Mouse (Mus musculus) kidney, adult 8-10 months (tissue): ENCODE measurements around the gene Piezo1.

Experiments used
- DNase-seq, 2 experiments: peaks; one replicate each; pipeline ENCODE4 v3.0.0; 2022

Piezo1 gene

GRCm38 (mm10) chr8:122544138-122544537 is 7.0 kb downstream of the Piezo1 start:
- no peak for DNase-seq

GRCm38 (mm10) chr8:122538310-122539076 is 12.6 kb downstream of the Piezo1 start:
- DNase-seq = no peak

- no peak for DNase-seq
Measured at GRCm38 (mm10) chr8:122537812-122538211, 13.3 kb downstream of the Piezo1 start.

GRCm38 (mm10) chr8:122537033-122537432 is 14.1 kb downstream of the Piezo1 start:
- DNase-seq = peak; percentile 51 to 60

GRCm38 (mm10) chr8:122531312-122531711 is 19.8 kb downstream of the Piezo1 start:
- no peak for DNase-seq

GRCm38 (mm10) chr8:122529159-122529558 is 22.0 kb downstream of the Piezo1 start:
- DNase-seq = peak; percentile 86 to 90

GRCm38 (mm10) chr8:122527937-122528336 is 23.2 kb downstream of the Piezo1 start:
- DNase-seq = no peak

GRCm38 (mm10) chr8:122526526-122527170 is 24.5 kb downstream of the Piezo1 start:
- peak; percentile 76 to 86 for DNase-seq

GRCm38 (mm10) chr8:122526084-122526483 is 25.0 kb downstream of the Piezo1 start:
- no peak for DNase-seq

GRCm38 (mm10) chr8:122525004-122525403 is 26.1 kb downstream of the Piezo1 start:
- DNase-seq = no peak

- DNase-seq = no peak
Measured at GRCm38 (mm10) chr8:122524506-122524905, 26.6 kb downstream of the Piezo1 start.

- peak; percentile 70 to 74 for DNase-seq
Measured at GRCm38 (mm10) chr8:122523652-122524360, 27.3 kb downstream of the Piezo1 start.

- DNase-seq = peak; percentile 92 to 95
Measured at GRCm38 (mm10) chr8:122522796-122523651, 28.1 kb downstream of the Piezo1 start.

- DNase-seq = no peak
Measured at GRCm38 (mm10) chr8:122520611-122521010, 30.5 kb downstream of the Piezo1 start.

GRCm38 (mm10) chr8:122517541-122518190 is 33.5 kb downstream of the Piezo1 start:
- DNase-seq = peak; percentile 52 to 67

GRCm38 (mm10) chr8:122515699-122516098 is 35.4 kb downstream of the Piezo1 start:
- peak; percentile 55 to 60 for DNase-seq

GRCm38 (mm10) chr8:122512392-122512791 is 38.7 kb downstream of the Piezo1 start:
- no peak for DNase-seq

GRCm38 (mm10) chr8:122511552-122511951 is 39.6 kb downstream of the Piezo1 start:
- DNase-seq = no peak

- peak; percentile 72 to 82 for DNase-seq
Measured at GRCm38 (mm10) chr8:122500856-122501255, 50.3 kb downstream of the Piezo1 start.

- DNase-seq = no peak
Measured at GRCm38 (mm10) chr8:122497912-122498311, 53.2 kb downstream of the Piezo1 start.

- no peak for DNase-seq
Measured at GRCm38 (mm10) chr8:122497016-122497734, 54.0 kb downstream of the Piezo1 start.
